Mouse (Mus musculus) bone marrow, adult 2 months (tissue): ENCODE measurements around the gene Rhbdl1.

Source experiments
- CTCF ChIP-seq: fragments of 200-500 bp; IDR thresholded peaks from 2 replicates; pipeline ENCODE4 v1.5.1; 2011; ENCODE audit warnings: low read length, control low read depth; ENCODE audit not compliant: control insufficient read depth, insufficient read depth
- POLR2A ChIP-seq: fragments of 200-500 bp; IDR thresholded peaks from 2 replicates; pipeline ENCODE4 v1.6.1; 2011; ENCODE audit warnings: low read depth, mild to moderate bottlenecking, control low read depth, low read length, borderline replicate concordance; ENCODE audit not compliant: control insufficient read depth

- TF ChIP-seq POLR2A (no peak), CTCF (no peak)
Measured at GRCm38 (mm10) chr17:25863681-25864080, 26.6 kb upstream of the Rhbdl1 start.
